Mouse (Mus musculus): ENCODE results near the gene Clic1. TPM values are rescaled to one million over a fixed set of nuclear protein-coding genes. Genes with fewer than 3 reads are reported as not detected.

Clic1 gene
- polyA plus RNA-seq, 1 experiment: 321 TPM

- TF ChIP-seq CTCF (IDR thresholded peaks at IDR 0.05; ENCODE audit: borderline replicate concordance, control insufficient read depth, extremely low read depth, insufficient read depth, low read length, poor library complexity) (no peak), POLR2A (IDR thresholded peaks at IDR 0.05; ENCODE audit: control insufficient read depth, extremely low read depth, insufficient read depth, low read length, poor library complexity) (no peak)
- H3K36me3 ChIP-seq (ENCODE audit: control insufficient read depth, insufficient read depth, low read length): no peaks in the 10 kb centered on the region
- H3K27ac ChIP-seq (ENCODE audit: control insufficient read depth, insufficient read depth, low read length): no peak overlapping the region
- no peak overlapping the region for H3K4me3 ChIP-seq (ENCODE audit: control insufficient read depth, insufficient read depth, low read length)
- DNase-seq: no peak
- 17% methylated on average over 2 of the region's 2 CpGs for WGBS
- H3K27me3 ChIP-seq (ENCODE audit: control insufficient read depth, insufficient read depth, low read length): no peaks in the 10 kb centered on the region; the same call in 1 of the 2 replicates
- H3K4me1 ChIP-seq (replicated peaks; ENCODE audit: control insufficient read depth, insufficient read depth, low read length): peaks cover 26% of the 10 kb centered on the region
These were observed 27.5 kb downstream of the Clic1 start for GRCm38 (mm10) chr17:35077285-35077684.

GRCm38 (mm10) chr17:35077786-35078233 is 28.0 kb downstream of the Clic1 start, which contains the start of gene Ly6g6d:
Gene Ly6g6d (minus strand): TSS chr17:35078065.
- no peak for DNase-seq
- H3K27me3 ChIP-seq (ENCODE audit: control insufficient read depth, insufficient read depth, low read length): no peaks in the 10 kb centered on the region; the same call in 1 of the 2 replicates
- H3K4me3 ChIP-seq (ENCODE audit: control insufficient read depth, insufficient read depth, low read length): no peak within 1 kb of the TSS
- WGBS: 6% methylated on average over 14 of the region's 14 CpGs
- TF ChIP-seq POLR2A (IDR thresholded peaks at IDR 0.05; ENCODE audit: control insufficient read depth, extremely low read depth, insufficient read depth, low read length, poor library complexity) (no peak), CTCF (IDR thresholded peaks at IDR 0.05; ENCODE audit: borderline replicate concordance, control insufficient read depth, extremely low read depth, insufficient read depth, low read length, poor library complexity) (0 out of 2 replicates have a peak, but pooled peaks have one; percentile 14)
- no peak within 1 kb of the TSS for H3K27ac ChIP-seq (ENCODE audit: control insufficient read depth, insufficient read depth, low read length)
- H3K36me3 ChIP-seq (ENCODE audit: control insufficient read depth, insufficient read depth, low read length): no peaks in the 10 kb centered on the region
- peaks cover 26% of the 10 kb centered on the region for H3K4me1 ChIP-seq (replicated peaks; ENCODE audit: control insufficient read depth, insufficient read depth, low read length)

GRCm38 (mm10) chr17:35079778-35080177 is 30.0 kb downstream of the Clic1 start:
- DNase-seq: no peak
- H3K4me1 ChIP-seq (replicated peaks; ENCODE audit: control insufficient read depth, insufficient read depth, low read length): peaks cover 17% of the 10 kb centered on the region; the same call in 1 of the 2 replicates
- no peak for TF ChIP-seq POLR2A (IDR thresholded peaks at IDR 0.05; ENCODE audit: control insufficient read depth, extremely low read depth, insufficient read depth, low read length, poor library complexity)
- no peak for TF ChIP-seq CTCF (IDR thresholded peaks at IDR 0.05; ENCODE audit: borderline replicate concordance, control insufficient read depth, extremely low read depth, insufficient read depth, low read length, poor library complexity)
- H3K27me3 ChIP-seq (ENCODE audit: control insufficient read depth, insufficient read depth, low read length): no peaks in the 10 kb centered on the region; the same call in 1 of the 2 replicates
- no peaks in the 10 kb centered on the region for H3K36me3 ChIP-seq (ENCODE audit: control insufficient read depth, insufficient read depth, low read length)
- no peak overlapping the region for H3K27ac ChIP-seq (ENCODE audit: control insufficient read depth, insufficient read depth, low read length)
- 77% methylated on average over 9 of the region's 9 CpGs for WGBS
- H3K4me3 ChIP-seq (ENCODE audit: control insufficient read depth, insufficient read depth, low read length): no peak overlapping the region

GRCm38 (mm10) chr17:35080248-35080647 is 30.5 kb downstream of the Clic1 start:
- no peak for DNase-seq
- Histone ChIP-seq H3K36me3 (ENCODE audit: control insufficient read depth, insufficient read depth, low read length) (no peaks in the 10 kb centered on the region), H3K27me3 (ENCODE audit: control insufficient read depth, insufficient read depth, low read length) (no peaks in the 10 kb centered on the region; the same call in 1 of the 2 replicates), H3K4me1 (replicated peaks; ENCODE audit: control insufficient read depth, insufficient read depth, low read length) (peaks cover 17% of the 10 kb centered on the region; the same call in 1 of the 2 replicates), H3K4me3 (ENCODE audit: control insufficient read depth, insufficient read depth, low read length) (no peak overlapping the region), H3K27ac (ENCODE audit: control insufficient read depth, insufficient read depth, low read length) (no peak overlapping the region)
- TF ChIP-seq POLR2A (IDR thresholded peaks at IDR 0.05; ENCODE audit: control insufficient read depth, extremely low read depth, insufficient read depth, low read length, poor library complexity): no peak
- TF ChIP-seq CTCF (IDR thresholded peaks at IDR 0.05; ENCODE audit: borderline replicate concordance, control insufficient read depth, extremely low read depth, insufficient read depth, low read length, poor library complexity): no peak
- 77% methylated on average over 6 of the region's 6 CpGs for WGBS

- Histone ChIP-seq H3K27ac (ENCODE audit: control insufficient read depth, insufficient read depth, low read length) (no peak overlapping the region), H3K36me3 (ENCODE audit: control insufficient read depth, insufficient read depth, low read length) (no peaks in the 10 kb centered on the region), H3K27me3 (ENCODE audit: control insufficient read depth, insufficient read depth, low read length) (no peaks in the 10 kb centered on the region; the same call in 1 of the 2 replicates), H3K4me1 (replicated peaks; ENCODE audit: control insufficient read depth, insufficient read depth, low read length) (peaks cover 17% of the 10 kb centered on the region; the same call in 1 of the 2 replicates), H3K4me3 (ENCODE audit: control insufficient read depth, insufficient read depth, low read length) (no peak overlapping the region)
- DNase-seq: no peak
- 97% methylated on average over 4 of the region's 4 CpGs for WGBS
- TF ChIP-seq POLR2A (IDR thresholded peaks at IDR 0.05; ENCODE audit: control insufficient read depth, extremely low read depth, insufficient read depth, low read length, poor library complexity) (no peak), CTCF (IDR thresholded peaks at IDR 0.05; ENCODE audit: borderline replicate concordance, control insufficient read depth, extremely low read depth, insufficient read depth, low read length, poor library complexity) (no peak)
These were observed 30.9 kb downstream of the Clic1 start for GRCm38 (mm10) chr17:35080710-35081109.

GRCm38 (mm10) chr17:35082841-35083576 is 33.2 kb downstream of the Clic1 start:
- Histone ChIP-seq H3K27ac (ENCODE audit: control insufficient read depth, insufficient read depth, low read length) (no peak overlapping the region), H3K36me3 (ENCODE audit: control insufficient read depth, insufficient read depth, low read length) (no peaks in the 10 kb centered on the region), H3K27me3 (ENCODE audit: control insufficient read depth, insufficient read depth, low read length) (no peaks in the 10 kb centered on the region; the same call in 1 of the 2 replicates), H3K4me3 (ENCODE audit: control insufficient read depth, insufficient read depth, low read length) (no peak overlapping the region), H3K4me1 (replicated peaks; ENCODE audit: control insufficient read depth, insufficient read depth, low read length) (peaks cover 9% of the 10 kb centered on the region; the same call in 1 of the 2 replicates)
- no peak for TF ChIP-seq POLR2A (IDR thresholded peaks at IDR 0.05; ENCODE audit: control insufficient read depth, extremely low read depth, insufficient read depth, low read length, poor library complexity)
- no peak for TF ChIP-seq CTCF (IDR thresholded peaks at IDR 0.05; ENCODE audit: borderline replicate concordance, control insufficient read depth, extremely low read depth, insufficient read depth, low read length, poor library complexity)
- DNase-seq: no peak
- 93% methylated on average over 16 of the region's 16 CpGs for WGBS
